Mouse (Mus musculus) ES-E14 (cell line): ENCODE measurements around the gene Nhsl1. TPM values are rescaled to one million over a fixed set of nuclear protein-coding genes. Genes with fewer than 3 reads are reported as not detected.
A peak's percentile ranks its signal among the peaks of the same experiment; 100 is the strongest.

Experiments used
- DNase-seq: peaks from one replicate; pipeline ENCODE4 v3.0.0-alpha.2; 2013; ENCODE audit warnings: low read depth, low spot score
- H3K27ac ChIP-seq: 2 replicates; pipeline ENCODE4 v1.5.1; 2012; ENCODE audit warnings: low read depth, mild to moderate bottlenecking, low read length, moderate library complexity, mixed read lengths; ENCODE audit not compliant: poor library complexity, insufficient read depth, severe bottlenecking
- H3K36me3 ChIP-seq: 2 replicates; pipeline ENCODE4 v1.6.1; 2012; ENCODE audit warnings: mild to moderate bottlenecking, low read length, moderate library complexity, mixed read lengths; ENCODE audit not compliant: control insufficient read depth, poor library complexity, insufficient read depth, severe bottlenecking
- H3K4me1 ChIP-seq, 2 experiments: fragments of 150-350 bp in 1 of 2; sonication (generic) in 1 of 2; 2 replicates each; pipeline ENCODE4 v1.6.1; 2012; ENCODE audit warnings: low read length in 2 of 2, mild to moderate bottlenecking in 1 of 2, mixed read lengths in 1 of 2; ENCODE audit not compliant: control insufficient read depth in 2 of 2, insufficient read depth in 2 of 2, poor library complexity in 1 of 2
- H3K4me3 ChIP-seq, 2 experiments: fragments of 150-350 bp in 1 of 2; sonication (generic) in 1 of 2; 2 replicates each; pipeline ENCODE4 v1.5.1; 2012; ENCODE audit warnings: low read length in 2 of 2, low read depth in 1 of 2, mild to moderate bottlenecking in 1 of 2, mixed read lengths in 1 of 2; ENCODE audit not compliant: insufficient read depth in 1 of 2, poor library complexity in 1 of 2, severe bottlenecking in 1 of 2
- H3K9ac ChIP-seq: 2 replicates; pipeline ENCODE4 v1.6.1; 2012; ENCODE audit warnings: low read depth, mild to moderate bottlenecking, low read length, mixed read lengths; ENCODE audit not compliant: poor library complexity, insufficient read depth, severe bottlenecking
- H3K9me3 ChIP-seq: fragments of 150-350 bp; sonication (generic); 2 replicates; pipeline ENCODE4 v1.6.1; 2012; ENCODE audit warnings: low read depth, mild to moderate bottlenecking, low read length; ENCODE audit not compliant: control insufficient read depth, insufficient read depth
- CHD2 ChIP-seq: IDR thresholded peaks from 2 replicates; pipeline ENCODE4 v1.6.1; 2014; ENCODE audit warnings: mild to moderate bottlenecking, low read depth, low read length, inconsistent platforms
- HCFC1 ChIP-seq: IDR thresholded peaks from 2 replicates; pipeline ENCODE4 v1.6.1; 2012; ENCODE audit warnings: low read length, inconsistent platforms, borderline replicate concordance; ENCODE audit not compliant: insufficient read depth
- MAFK ChIP-seq: IDR thresholded peaks from 2 replicates; pipeline ENCODE4 v1.6.1; 2014; ENCODE audit warnings: mild to moderate bottlenecking, low read depth, low read length, inconsistent platforms; ENCODE audit not compliant: insufficient read depth
- ZC3H11A ChIP-seq: IDR thresholded peaks from 2 replicates; pipeline ENCODE4 v1.6.1; 2012; ENCODE audit warnings: low read depth, mild to moderate bottlenecking, inconsistent platforms, low read length, borderline replicate concordance
- ZNF384 ChIP-seq: IDR thresholded peaks from 2 replicates; pipeline ENCODE4 v1.6.1; 2012; ENCODE audit warnings: low read depth, low read length, inconsistent platforms
- in situ Hi-C, 2 experiments: fragments of 600-800 bp; cut with MboI; formaldehyde crosslinking; loops; one replicate each; pipeline ENCODE4 v1.15.1; 2025; ENCODE audit warnings: low sequenced_read_pairs in 2 of 2, inconsistent platforms in 1 of 2; ENCODE audit not compliant: unreplicated experiment in 2 of 2
- total RNA-seq: library from RNA; depleted of rRNA; stranded (reverse); fragments of 300-350 nt; gene quantifications from 2 replicates; pipeline ENCODE4 v1.2.3, GENCODE M21; 2012

Gene Nhsl1
- total RNA-seq, 1 experiment, result 7.7 TPM

- H3K4me3 ChIP-seq, result no peak overlapping the region
- H3K9me3 ChIP-seq, result no peaks in the 10 kb centered on the region
- in situ Hi-C loops, result no loop called here
- TF ChIP-seq MAFK (no peak), ZNF384 (no peak), CHD2 (no peak), HCFC1 (no peak), ZC3H11A (no peak)
- DNase-seq, result no peak
- no peak overlapping the region for H3K27ac ChIP-seq
- H3K36me3 ChIP-seq, result no peaks in the 10 kb centered on the region
- H3K4me1 ChIP-seq, result peaks cover 2 to 3% of the 10 kb centered on the region in 2 experiments; a peak in 1 of 4 replicates
- no peak overlapping the region for H3K9ac ChIP-seq
These were observed 20.6 kb downstream of the Nhsl1 start for GRCm38 (mm10) chr10:18339386-18339785.

- in situ Hi-C loops, result no loop called here
- Histone ChIP-seq H3K36me3 (no peaks in the 10 kb centered on the region), H3K27ac (no peak overlapping the region)
These were observed 22.1 kb downstream of the Nhsl1 start for GRCm38 (mm10) chr10:18340930-18341329.

GRCm38 (mm10) chr10:18341444-18342196 is 22.8 kb downstream of the Nhsl1 start:
- H3K9ac ChIP-seq, result no peak overlapping the region
- no peak for DNase-seq
- H3K4me3 ChIP-seq, result no peak overlapping the region
- TF ChIP-seq CHD2, result no peak
- TF ChIP-seq ZC3H11A, result no peak
- no peak for TF ChIP-seq MAFK
- no peak for TF ChIP-seq ZNF384
- TF ChIP-seq HCFC1, result no peak
- no peaks in the 10 kb centered on the region for H3K9me3 ChIP-seq
- no peaks in the 10 kb centered on the region for H3K36me3 ChIP-seq
- H3K27ac ChIP-seq, result no peak overlapping the region
- H3K4me1 ChIP-seq, result peaks cover 0 to 3% of the 10 kb centered on the region in 2 experiments; a peak in 1 of 4 replicates
- in situ Hi-C loops, result no loop called here

More at GRCm38 (mm10) chr10:18340930-18341329, 22.1 kb downstream of the Nhsl1 start:
- H3K4me1 ChIP-seq, result peaks cover 0 to 3% of the 10 kb centered on the region in 2 experiments; a peak in 1 of 4 replicates
- no peak overlapping the region for H3K4me3 ChIP-seq
- DNase-seq, result no peak
- no peak for TF ChIP-seq ZNF384
- TF ChIP-seq CHD2, result no peak
- TF ChIP-seq ZC3H11A, result no peak
- TF ChIP-seq MAFK, result no peak
- TF ChIP-seq HCFC1, result no peak
- H3K9ac ChIP-seq, result no peak overlapping the region
- no peaks in the 10 kb centered on the region for H3K9me3 ChIP-seq

- no peaks in the 10 kb centered on the region for H3K36me3 ChIP-seq
- no peak overlapping the region for H3K27ac ChIP-seq
- H3K9ac ChIP-seq, result no peak overlapping the region; the same call in 1 of the 2 replicates
- H3K4me1 ChIP-seq, result peaks cover 0 to 3% of the 10 kb centered on the region in 2 experiments; a peak in 1 of 4 replicates
- no peak for TF ChIP-seq ZC3H11A
- TF ChIP-seq CHD2, result no peak
- TF ChIP-seq HCFC1, result no peak
- TF ChIP-seq MAFK, result no peak
- TF ChIP-seq ZNF384, result no peak
- no peak for DNase-seq
- H3K9me3 ChIP-seq, result no peaks in the 10 kb centered on the region
- in situ Hi-C loops, result no loop called here
- peak overlapping the region in 1 of 2 experiments; percentile 28; a peak in 1 of 4 replicates for H3K4me3 ChIP-seq
These were observed 28.4 kb downstream of the Nhsl1 start for GRCm38 (mm10) chr10:18347231-18347630.
